9 mouse cellular contexts compared by ENCODE assay signal in genomic region chr17:73258620-73259019, GRCm38 (mm10).
DNase-seq lines count a peak whose midpoint lies in the region; ATAC-seq and TF ChIP-seq lines count a peak whose summit lies in the region.
"Had no signal": no experiment of that assay in that cellular context is flagged by ENCODE, and none has a peak within 500 bp of the region (broad histone marks: within the 10 kb centered on the region; RNA-seq: fewer than 3 reads in every experiment).

No protein-coding gene starts in this region.

- TF ChIP-seq POLR2A in heart, adult 2 months (IDR thresholded peaks at IDR 0.05; ENCODE audit: insufficient read depth, low read depth, low read length) = no peak

- no peaks in the 10 kb centered on the region for H3K27me3 ChIP-seq in heart, adult 2 months (ENCODE audit: control insufficient read depth, insufficient read depth, low read length)
- H3K27me3 ChIP-seq: liver, embryonic 15.5 days had no signal

- no peak for TF ChIP-seq EP300 in heart, adult 2 months (IDR thresholded peaks at IDR 0.05; ENCODE audit: insufficient read depth, low read depth, low read length)

- WGBS in heart, adult 2 months = 31% methylated on average over 12 of the region's 12 CpGs

- no peaks in the 10 kb centered on the region for H3K36me3 ChIP-seq in heart, adult 2 months (ENCODE audit: control insufficient read depth, insufficient read depth, low read length)
- H3K36me3 ChIP-seq: liver, embryonic 15.5 days had no signal

- peak; percentile 11 for DNase-seq in heart, postnatal 4 days
- DNase-seq in heart, adult 2 months = no peak
- peak; percentile 60 for DNase-seq in CD4-positive, CD25-positive, alpha-beta regulatory T cell, adult 2 months (ENCODE audit: low read depth, low spot score)
- DNase-seq in naive thymus-derived CD4-positive, alpha-beta T cell, adult 2 months (ENCODE audit: low read depth) = peak; percentile 61
- no peak for DNase-seq in layer of hippocampus, adult 18-20 months (ENCODE audit: low spot score in 2 of 2)
- no peak for DNase-seq in liver
- DNase-seq in lung, postnatal 10 days = no peak

- H3K4me1 ChIP-seq in heart, adult 2 months (ENCODE audit: control insufficient read depth, insufficient read depth, low read length) = no peaks in the 10 kb centered on the region; the same call in 1 of the 2 replicates
- H3K4me1 ChIP-seq: liver, embryonic 15.5 days had no signal

- TF ChIP-seq CTCF in heart, adult 2 months (IDR thresholded peaks at IDR 0.05) = no peak

- no peak overlapping the region for H3K27ac ChIP-seq in heart, adult 2 months
- H3K27ac ChIP-seq: liver, embryonic 15.5 days had no signal

- ATAC-seq in granulocyte monocyte progenitor cell, adult 5-6 weeks (replicated peaks; ENCODE audit: poor library complexity, severe bottlenecking) = peak; percentile 47

- no peak overlapping the region for H3K9ac ChIP-seq in heart, adult 2 months (ENCODE audit: low read depth, low read length)
- H3K9ac ChIP-seq: liver, embryonic 15.5 days had no signal

- intact Hi-C loops in heart, adult 2 months (cut with DNase I) = no loop called here

- no peaks in the 10 kb centered on the region for H3K79me2 ChIP-seq in heart, adult 2 months (replicated peaks; ENCODE audit: control insufficient read depth, insufficient read depth, low read length)

- no peak overlapping the region for H3K4me3 ChIP-seq in heart, adult 2 months
- H3K4me3 ChIP-seq: liver, embryonic 15.5 days had no signal

Comparison
In these comparisons a context has a peak if more than half of its experiments do, and no peak if none do; other contexts are left out.
1. DNase-seq: peak in heart, postnatal 4 days (single experiment), CD4-positive, CD25-positive, alpha-beta regulatory T cell, adult 2 months (single experiment) and naive thymus-derived CD4-positive, alpha-beta T cell, adult 2 months (single experiment); none in heart, adult 2 months (0 of 2), layer of hippocampus, adult 18-20 months (0 of 2), liver (single experiment) and lung, postnatal 10 days (single experiment).